Mouse (Mus musculus) heart, embryonic 12.5 days (tissue): ENCODE measurements around the gene Cdkn1b. TPM values are rescaled to one million over a fixed set of nuclear protein-coding genes. Genes with fewer than 3 reads are reported as not detected.
A peak's percentile ranks its signal among the peaks of the same experiment; 100 is the strongest.

Experiments
- ATAC-seq: fragments of 200-750 bp; cut with Nextera tagmentation; 2 replicates; pipeline ENCODE4 v1.8.0; 2017; ENCODE audit warnings: moderate TSS enrichment, moderate library complexity; ENCODE audit not compliant: insufficient number of reproducible peaks, low FRiP score
- H3K27ac ChIP-seq: fragments of 300-500 bp; sonication (generic); 2 replicates; pipeline ENCODE4 v1.5.1; 2016; ENCODE audit warnings: mild to moderate bottlenecking, moderate library complexity; ENCODE audit not compliant: poor library complexity, severe bottlenecking
- H3K27me3 ChIP-seq: fragments of 300-500 bp; sonication (generic); replicated peaks from 2 replicates; pipeline ENCODE4 v1.6.1; 2016; ENCODE audit warnings: mild to moderate bottlenecking, moderate library complexity
- H3K36me3 ChIP-seq: fragments of 300-500 bp; sonication (generic); 2 replicates; pipeline ENCODE4 v1.6.1; 2016; ENCODE audit warnings: mild to moderate bottlenecking, moderate library complexity
- H3K4me1 ChIP-seq: fragments of 300-500 bp; sonication (generic); replicated peaks from 2 replicates; pipeline ENCODE4 v1.6.1; 2016; ENCODE audit warnings: mild to moderate bottlenecking
- H3K4me2 ChIP-seq: fragments of 300-500 bp; sonication (generic); 2 replicates; pipeline ENCODE4 v1.6.1; 2016; ENCODE audit warnings: mild to moderate bottlenecking, moderate library complexity
- H3K4me3 ChIP-seq: fragments of 300-500 bp; sonication (generic); 2 replicates; pipeline ENCODE4 v1.5.1; 2016; ENCODE audit warnings: mild to moderate bottlenecking
- H3K9ac ChIP-seq: fragments of 300-500 bp; sonication (generic); 2 replicates; pipeline ENCODE4 v1.6.1; 2016; ENCODE audit warnings: mild to moderate bottlenecking, moderate library complexity
- H3K9me3 ChIP-seq: fragments of 300-500 bp; sonication (generic); replicated peaks from 2 replicates; pipeline ENCODE4 v1.6.1; 2016; ENCODE audit warnings: mild to moderate bottlenecking, moderate library complexity
- WGBS: fragments of 180-500 bp; shearing (Covaris S2); methylation state at CpG from one replicate; pipeline ENCODE4 v1.1.7; 2016; 5-methylcytosine and 5-hydroxymethylcytosine counted together
- polyA plus RNA-seq: library from polyadenylated mRNA; unstranded; fragments of >200 nt; fragmentation: Nextera tagmentation; extraction: Ambion mirVana; gene quantifications from 2 replicates; pipeline ENCODE4 v1.2.1, GENCODE M21; 2016

Cdkn1b gene
- polyA plus RNA-seq, 1 experiment from 2014 or later: 16.8 TPM

- Histone ChIP-seq H3K9me3 (no peaks in the 10 kb centered on the region), H3K9ac (0 out of 2 replicates have a peak overlapping the region, but pooled peaks have one; percentile 60), H3K4me2 (peak overlapping the region; percentile 45), H3K4me1 (peaks cover 32% of the 10 kb centered on the region), H3K27me3 (no peaks in the 10 kb centered on the region), H3K27ac (no peak overlapping the region), H3K4me3 (0 out of 2 replicates have a peak overlapping the region, but pooled peaks have one; percentile 15), H3K36me3 (peaks cover 9% of the 10 kb centered on the region; the same call in 1 of the 2 replicates)
- WGBS: 74% methylated on average over 4 of the region's 4 CpGs
- ATAC-seq: no peak
Measured at GRCm38 (mm10) chr6:134923670-134924069, 3.5 kb downstream of the Cdkn1b start.

DNA sequence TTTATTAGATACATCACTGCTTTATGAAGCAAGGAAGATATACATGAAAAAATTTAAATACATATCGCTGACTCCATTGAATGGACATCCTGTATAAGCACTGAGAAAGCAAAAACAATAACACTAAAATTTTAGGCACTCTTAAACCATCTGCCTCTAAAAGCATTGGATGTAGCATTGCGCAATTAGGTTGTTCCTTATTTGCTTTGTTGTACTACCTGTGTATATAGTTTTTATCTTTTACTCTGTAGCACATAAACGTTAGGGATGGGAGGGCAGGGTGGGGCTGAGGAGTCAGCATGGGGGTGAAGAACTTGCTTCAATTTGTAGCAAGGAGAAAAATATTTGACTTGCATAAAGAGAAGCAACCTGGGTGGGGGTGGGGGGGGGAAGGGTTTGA, 4.1 kb downstream of the Cdkn1b start:
- WGBS: 70% methylated on average over 3 of the region's 3 CpGs

GRCm38 (mm10) chr6:134925673-134926337, 5.6 kb downstream of the Cdkn1b start:
- ATAC-seq: no peak
- Histone ChIP-seq H3K27ac (no peak overlapping the region), H3K9me3 (no peaks in the 10 kb centered on the region), H3K36me3 (peaks cover 9% of the 10 kb centered on the region; the same call in 1 of the 2 replicates), H3K9ac (peak overlapping the region; percentile 30; the same call in 1 of the 2 replicates), H3K4me3 (no peak overlapping the region), H3K4me1 (peaks cover 37% of the 10 kb centered on the region), H3K27me3 (no peaks in the 10 kb centered on the region), H3K4me2 (peak overlapping the region; percentile 19; the same call in 1 of the 2 replicates)
- 74% methylated on average over 4 of the region's 4 CpGs for WGBS

More for the DNA sequence above, 4.1 kb downstream of the Cdkn1b start:
- H3K36me3 ChIP-seq: peaks cover 9% of the 10 kb centered on the region; the same call in 1 of the 2 replicates
- no peaks in the 10 kb centered on the region for H3K27me3 ChIP-seq
- no peaks in the 10 kb centered on the region for H3K9me3 ChIP-seq
- H3K27ac ChIP-seq: no peak overlapping the region
- H3K4me2 ChIP-seq: no peak overlapping the region
- no peak overlapping the region for H3K9ac ChIP-seq
- no peak for ATAC-seq
- no peak overlapping the region for H3K4me3 ChIP-seq
- H3K4me1 ChIP-seq: peaks cover 27% of the 10 kb centered on the region

DNA sequence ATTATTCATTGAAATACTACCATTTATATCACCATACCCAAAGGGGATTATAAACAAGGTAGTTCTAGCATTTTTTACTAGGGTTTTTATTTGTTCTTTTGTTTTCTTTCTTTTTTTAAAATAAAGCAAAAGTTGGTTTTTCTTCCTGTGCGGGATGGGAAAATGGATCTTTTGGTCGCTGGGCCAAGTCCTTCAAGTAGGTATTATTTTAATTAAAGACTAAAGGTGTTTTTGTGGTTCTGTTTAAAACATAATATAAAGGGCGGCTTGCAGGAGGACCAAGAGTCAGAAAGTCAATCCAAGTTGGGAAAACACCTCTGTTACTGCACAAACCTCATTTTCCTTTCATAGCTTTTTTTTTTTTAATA, 6.1 kb downstream of the Cdkn1b start:
- 22% methylated on average over 3 of the region's 3 CpGs for WGBS
- H3K27me3 ChIP-seq: no peaks in the 10 kb centered on the region
- no peaks in the 10 kb centered on the region for H3K9me3 ChIP-seq
- H3K27ac ChIP-seq: peak overlapping the region; percentile 98; the same call in 1 of the 2 replicates
- peaks cover 9% of the 10 kb centered on the region; the same call in 1 of the 2 replicates for H3K36me3 ChIP-seq
- peaks cover 40% of the 10 kb centered on the region for H3K4me1 ChIP-seq
- no peak for ATAC-seq
- H3K9ac ChIP-seq: peak overlapping the region; percentile 92
- H3K4me3 ChIP-seq: peak overlapping the region; percentile 72
- peak overlapping the region; percentile 91 for H3K4me2 ChIP-seq

DNA sequence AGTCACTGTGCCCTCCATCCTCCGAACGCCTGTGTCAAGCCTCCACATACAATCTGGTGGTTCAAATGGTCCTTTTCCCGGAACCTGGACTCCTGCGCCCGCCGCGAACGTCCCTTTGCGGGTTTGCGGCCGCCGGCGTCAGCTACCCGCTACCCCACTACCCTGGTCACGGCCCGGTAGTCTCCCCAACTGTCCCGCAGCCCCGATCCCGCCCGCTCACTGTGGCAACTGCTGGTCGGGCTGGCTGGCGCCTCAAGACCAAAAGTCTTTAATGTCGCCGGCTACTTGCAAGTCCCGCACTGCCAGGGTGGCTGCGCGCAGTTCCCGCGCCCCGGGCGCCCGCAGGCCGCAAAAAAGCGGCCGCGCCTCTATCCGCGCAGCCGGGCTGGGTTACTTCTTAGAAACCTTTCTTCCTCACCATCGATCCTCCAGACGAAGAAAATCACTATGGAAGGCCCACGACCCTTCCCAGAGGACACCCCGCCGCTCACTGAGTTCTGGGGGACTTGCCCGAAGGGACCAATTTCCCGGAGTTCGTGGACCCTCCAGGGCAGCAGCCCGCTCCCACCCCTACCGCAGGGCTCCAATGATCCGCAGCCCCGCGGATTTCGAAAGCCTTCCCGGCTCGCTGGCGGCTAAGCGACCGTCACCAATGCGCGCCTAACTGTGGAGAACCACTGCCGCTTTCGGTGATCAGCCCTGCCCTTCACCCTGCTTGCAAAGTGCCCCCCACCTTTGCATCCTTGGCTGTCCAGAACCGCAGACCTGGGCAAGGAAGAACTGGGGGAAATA, 6.8 kb downstream of the Cdkn1b start:
- WGBS: under 1% methylated on average over 60 of the region's 63 CpGs
- H3K27ac ChIP-seq: peak overlapping the region; percentile 98
- peaks cover 37% of the 10 kb centered on the region for H3K4me1 ChIP-seq
- peak; percentile 49 for ATAC-seq
- peak overlapping the region; percentile 72 for H3K4me3 ChIP-seq
- H3K36me3 ChIP-seq: peaks cover 8% of the 10 kb centered on the region; the same call in 1 of the 2 replicates
- no peaks in the 10 kb centered on the region for H3K9me3 ChIP-seq
- H3K4me2 ChIP-seq: peak overlapping the region; percentile 91
- H3K27me3 ChIP-seq: no peaks in the 10 kb centered on the region
- H3K9ac ChIP-seq: peak overlapping the region; percentile 92

DNA sequence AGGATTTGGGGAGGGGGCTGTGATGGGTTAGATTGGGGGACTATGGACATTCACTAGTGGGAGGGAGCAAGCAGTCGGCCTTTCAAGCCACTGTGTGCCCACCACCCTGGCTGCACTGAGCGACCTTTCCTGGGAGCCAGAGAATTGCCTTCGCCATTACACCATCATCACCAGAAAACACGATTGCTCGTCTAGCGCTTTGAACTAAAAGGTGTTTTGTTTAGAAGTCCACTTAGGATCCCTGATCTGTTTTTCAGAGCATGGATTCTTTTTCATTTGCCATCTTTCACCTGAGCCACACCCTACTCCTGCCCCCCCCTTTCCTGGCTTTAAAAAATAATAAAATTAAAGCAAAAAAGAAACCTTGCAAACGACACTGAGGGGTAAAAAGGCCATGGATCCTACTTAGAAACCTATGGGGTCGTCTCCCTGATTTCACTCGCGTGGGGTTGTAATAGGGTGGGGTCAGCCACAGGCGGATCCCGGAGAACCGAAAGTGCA, 7.4 kb downstream of the Cdkn1b start:
- no peaks in the 10 kb centered on the region for H3K27me3 ChIP-seq
- H3K4me1 ChIP-seq: peaks cover 34% of the 10 kb centered on the region
- H3K4me3 ChIP-seq: peak overlapping the region; percentile 72
- no peak for ATAC-seq
- H3K27ac ChIP-seq: peak overlapping the region; percentile 98
- H3K4me2 ChIP-seq: peak overlapping the region; percentile 91
- H3K9me3 ChIP-seq: no peaks in the 10 kb centered on the region
- peaks cover 6% of the 10 kb centered on the region; the same call in 1 of the 2 replicates for H3K36me3 ChIP-seq
- WGBS: 2% methylated on average over 13 of the region's 13 CpGs
- peak overlapping the region; percentile 92 for H3K9ac ChIP-seq

DNA sequence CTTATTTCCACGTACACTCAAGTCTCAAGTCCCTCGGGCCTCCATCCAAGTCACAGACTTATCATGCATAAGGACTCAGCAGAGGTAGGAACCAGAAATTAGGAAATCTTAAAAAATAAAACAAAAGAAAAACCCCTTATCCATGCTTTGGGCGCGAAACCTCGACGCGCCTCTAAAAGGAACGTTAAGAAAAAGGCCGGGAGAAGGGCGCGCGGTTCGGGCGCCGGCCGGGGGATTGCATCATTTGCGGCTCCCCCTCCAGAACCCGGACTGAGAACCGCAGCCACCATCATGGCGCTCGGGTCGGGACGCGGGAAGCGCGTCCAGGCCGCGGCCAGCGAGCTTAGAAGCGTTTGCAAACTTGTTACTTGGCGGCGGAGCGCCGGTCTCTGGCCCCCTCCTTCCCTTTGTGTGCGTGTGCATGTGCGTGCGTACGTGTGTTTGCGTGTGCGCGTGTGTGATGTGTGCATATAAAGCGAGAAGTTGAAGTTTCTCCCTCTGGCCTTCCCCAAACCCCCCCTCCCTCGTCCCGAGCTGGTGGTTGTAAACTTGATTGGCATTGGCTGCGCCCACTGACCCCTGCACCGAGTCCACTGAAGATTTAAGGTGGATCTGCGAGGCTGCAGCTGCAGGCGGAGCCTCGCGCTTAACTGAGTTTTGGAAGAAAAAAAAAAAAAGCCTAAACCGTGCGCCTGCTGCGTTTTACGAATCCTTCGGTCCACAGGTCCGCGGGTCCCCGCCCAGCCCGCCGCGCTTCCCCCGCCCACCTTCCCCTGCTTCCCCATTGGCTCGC, 8.1 kb downstream of the Cdkn1b start:
- peak overlapping the region; percentile 91 for H3K4me2 ChIP-seq
- H3K4me1 ChIP-seq: peaks cover 33% of the 10 kb centered on the region
- H3K4me3 ChIP-seq: peak overlapping the region; percentile 72
- H3K9me3 ChIP-seq: no peaks in the 10 kb centered on the region
- ATAC-seq: peak; percentile 88
- H3K9ac ChIP-seq: peak overlapping the region; percentile 92
- H3K27me3 ChIP-seq: no peaks in the 10 kb centered on the region
- WGBS: under 1% methylated on average over 61 of the region's 63 CpGs
- peak overlapping the region; percentile 98 for H3K27ac ChIP-seq
- H3K36me3 ChIP-seq: peaks cover 5% of the 10 kb centered on the region; the same call in 1 of the 2 replicates

GRCm38 (mm10) chr6:134928889-134929310, 8.7 kb downstream of the Cdkn1b start:
- Histone ChIP-seq H3K4me1 (peaks cover 32% of the 10 kb centered on the region), H3K4me3 (peak overlapping the region; percentile 72), H3K36me3 (peaks cover under 1% of the 10 kb centered on the region; the same call in 1 of the 2 replicates), H3K4me2 (peak overlapping the region; percentile 91), H3K27ac (peak overlapping the region; percentile 98), H3K9me3 (no peaks in the 10 kb centered on the region), H3K9ac (peak overlapping the region; percentile 74), H3K27me3 (no peaks in the 10 kb centered on the region)
- peak; percentile 51 for ATAC-seq
- 0% methylated on average over 15 of the region's 15 CpGs for WGBS

DNA sequence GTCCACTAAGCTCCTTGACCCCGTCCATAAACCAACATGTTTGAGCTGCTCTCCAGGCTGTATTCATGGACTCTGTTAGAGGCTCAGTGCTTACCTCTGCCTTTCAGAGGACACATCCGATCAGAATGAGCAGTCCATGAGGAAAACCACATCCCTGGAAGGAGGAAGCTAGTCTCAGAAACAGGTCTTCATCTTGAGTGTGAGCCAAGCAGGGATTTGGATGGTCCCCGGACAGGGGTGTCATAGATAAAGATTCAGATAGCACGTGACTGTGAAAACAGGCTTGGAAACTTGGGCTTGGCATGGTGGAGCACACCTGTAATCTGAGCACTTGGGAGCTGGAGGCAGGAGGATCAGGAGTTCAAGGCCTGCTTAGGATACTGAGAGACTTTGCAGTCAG, 9.7 kb downstream of the Cdkn1b start:
- Histone ChIP-seq H3K9me3 (no peaks in the 10 kb centered on the region), H3K27me3 (no peaks in the 10 kb centered on the region), H3K4me3 (peak overlapping the region; percentile 44), H3K9ac (peak overlapping the region; percentile 64; the same call in 1 of the 2 replicates), H3K27ac (peak overlapping the region; percentile 68; the same call in 1 of the 2 replicates), H3K36me3 (no peaks in the 10 kb centered on the region), H3K4me1 (peaks cover 32% of the 10 kb centered on the region), H3K4me2 (peak overlapping the region; percentile 63)
- ATAC-seq: no peak
- WGBS: 35% methylated on average over 4 of the region's 4 CpGs

DNA sequence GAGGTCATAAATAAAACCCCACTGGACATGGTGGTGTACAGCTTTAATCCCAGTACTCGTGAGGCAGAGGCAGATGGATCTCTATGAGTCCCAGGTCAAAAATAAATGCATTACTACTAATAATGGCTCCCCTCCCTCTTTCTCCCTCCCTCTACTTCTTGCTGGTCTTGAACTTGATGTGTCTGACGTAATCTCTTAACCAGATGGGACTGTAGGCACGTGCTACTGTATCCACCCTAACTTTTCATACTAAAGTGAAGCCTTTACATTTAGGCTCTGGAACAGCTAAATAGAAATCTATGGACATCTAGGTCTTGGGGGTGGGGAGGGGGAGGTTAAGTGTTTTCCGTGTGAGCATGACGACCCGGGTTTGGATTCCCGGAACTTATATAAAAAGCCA, 10.2 kb downstream of the Cdkn1b start:
- Histone ChIP-seq H3K27ac (no peak overlapping the region), H3K9me3 (no peaks in the 10 kb centered on the region), H3K4me2 (peak overlapping the region; percentile 63), H3K9ac (peak overlapping the region; percentile 64; the same call in 1 of the 2 replicates), H3K4me1 (peaks cover 29% of the 10 kb centered on the region), H3K36me3 (no peaks in the 10 kb centered on the region), H3K27me3 (no peaks in the 10 kb centered on the region), H3K4me3 (peak overlapping the region; percentile 44)
- WGBS: 84% methylated on average over 7 of the region's 7 CpGs
- no peak for ATAC-seq
